Mouse (Mus musculus) heart, embryonic 16.5 days (tissue): ENCODE data around the gene Lhfp. TPM values are rescaled to one million over a fixed set of nuclear protein-coding genes. Genes with fewer than 3 reads are reported as not detected.

ENCODE experiments used
- ATAC-seq: fragments of 200-750 bp; cut with Nextera tagmentation; replicated peaks from 2 replicates; pipeline ENCODE4 v1.8.0; 2017; ENCODE audit warnings: moderate number of reproducible peaks; ENCODE audit not compliant: insufficient read depth, low FRiP score; ENCODE audit errors: extremely low read depth
- H3K27ac ChIP-seq: fragments of 300-500 bp; sonication (generic); 2 replicates; pipeline ENCODE4 v1.5.1; 2014; ENCODE audit warnings: mild to moderate bottlenecking, low read length, control low read depth, moderate library complexity
- H3K27me3 ChIP-seq: fragments of 300-500 bp; sonication (generic); 2 replicates; pipeline ENCODE4 v1.6.1; 2014; ENCODE audit warnings: low read length, mixed read lengths; ENCODE audit not compliant: control insufficient read depth, insufficient read depth
- H3K36me3 ChIP-seq: fragments of 300-500 bp; sonication (generic); 2 replicates; pipeline ENCODE4 v1.6.1; 2014; ENCODE audit not compliant: control insufficient read depth, insufficient read depth
- H3K4me1 ChIP-seq: fragments of 300-500 bp; sonication (generic); 2 replicates; pipeline ENCODE4 v1.6.1; 2014; ENCODE audit warnings: low read length, mixed read lengths; ENCODE audit not compliant: control insufficient read depth, insufficient read depth
- H3K4me2 ChIP-seq: fragments of 300-500 bp; sonication (generic); 2 replicates; pipeline ENCODE4 v1.6.1; 2014; ENCODE audit warnings: low read depth, mild to moderate bottlenecking, control low read depth, low read length
- H3K4me3 ChIP-seq: fragments of 300-500 bp; sonication (generic); 2 replicates; pipeline ENCODE4 v1.5.1; 2014; ENCODE audit warnings: mild to moderate bottlenecking, control low read depth, low read length
- H3K9ac ChIP-seq: fragments of 300-500 bp; sonication (generic); 2 replicates; pipeline ENCODE4 v1.6.1; 2014; ENCODE audit warnings: low read length, control low read depth
- H3K9me3 ChIP-seq: fragments of 300-500 bp; sonication (generic); replicated peaks from 2 replicates; pipeline ENCODE4 v1.6.1; 2016; ENCODE audit warnings: low read length; ENCODE audit not compliant: control insufficient read depth
- WGBS: fragments of 180-500 bp; shearing (Covaris S2); extraction: QIAGEN DNeasy Blood & Tissue Kit; methylation state at CpG from one replicate; pipeline ENCODE4 v1.1.7; 2014; 5-methylcytosine and 5-hydroxymethylcytosine counted together
- polyA plus RNA-seq: library from polyadenylated mRNA; unstranded; fragments of >200 nt; fragmentation: Nextera tagmentation; extraction: Ambion mirVana; gene quantifications from 2 replicates; pipeline ENCODE4 v1.2.1, GENCODE M21; 2015

Gene Lhfp
- polyA plus RNA-seq, 1 experiment from 2014 or later, result 104 TPM

GRCm38 (mm10) chr3:53288662-53289061 is 247.3 kb downstream of the Lhfp start:
- no peak for ATAC-seq
- Histone ChIP-seq H3K4me2 (no peak overlapping the region), H3K9ac (no peak overlapping the region), H3K4me1 (no peaks in the 10 kb centered on the region), H3K27ac (no peak overlapping the region), H3K36me3 (no peaks in the 10 kb centered on the region), H3K27me3 (no peaks in the 10 kb centered on the region), H3K4me3 (no peak overlapping the region), H3K9me3 (peaks cover 2% of the 10 kb centered on the region)
- 53% methylated on average over 9 of the region's 9 CpGs for WGBS

- Histone ChIP-seq H3K9me3 (no peaks in the 10 kb centered on the region), H3K4me3 (no peak overlapping the region), H3K4me2 (no peak overlapping the region), H3K27ac (no peak overlapping the region), H3K9ac (no peak overlapping the region), H3K36me3 (no peaks in the 10 kb centered on the region), H3K27me3 (no peaks in the 10 kb centered on the region), H3K4me1 (no peaks in the 10 kb centered on the region)
- no peak for ATAC-seq
- WGBS, result 81% methylated on average over 14 of the region's 14 CpGs
Measured at GRCm38 (mm10) chr3:53289589-53290219, 248.4 kb downstream of the Lhfp start.

- H3K36me3 ChIP-seq, result no peaks in the 10 kb centered on the region
- H3K4me1 ChIP-seq, result no peaks in the 10 kb centered on the region
- H3K9ac ChIP-seq, result no peak overlapping the region
- H3K4me2 ChIP-seq, result no peak overlapping the region
- no peaks in the 10 kb centered on the region for H3K9me3 ChIP-seq
- no peak for ATAC-seq
- H3K27me3 ChIP-seq, result no peaks in the 10 kb centered on the region
- 98% methylated on average over 3 of the region's 3 CpGs for WGBS
- no peak overlapping the region for H3K27ac ChIP-seq
- H3K4me3 ChIP-seq, result no peak overlapping the region
Measured at GRCm38 (mm10) chr3:53291185-53291584, 249.9 kb downstream of the Lhfp start.

GRCm38 (mm10) chr3:53291945-53292344 is 250.6 kb downstream of the Lhfp start:
- H3K9me3 ChIP-seq, result no peaks in the 10 kb centered on the region
- no peak overlapping the region for H3K27ac ChIP-seq
- H3K9ac ChIP-seq, result no peak overlapping the region
- 66% methylated on average over 1 of the region's 1 CpGs for WGBS
- no peaks in the 10 kb centered on the region for H3K36me3 ChIP-seq
- no peak for ATAC-seq
- H3K4me2 ChIP-seq, result no peak overlapping the region
- no peaks in the 10 kb centered on the region for H3K4me1 ChIP-seq
- no peak overlapping the region for H3K4me3 ChIP-seq
- no peaks in the 10 kb centered on the region for H3K27me3 ChIP-seq

GRCm38 (mm10) chr3:53292474-53292873 is 251.1 kb downstream of the Lhfp start:
- Histone ChIP-seq H3K4me1 (no peaks in the 10 kb centered on the region), H3K27me3 (no peaks in the 10 kb centered on the region), H3K4me3 (no peak overlapping the region), H3K9me3 (no peaks in the 10 kb centered on the region), H3K4me2 (no peak overlapping the region), H3K9ac (no peak overlapping the region), H3K27ac (no peak overlapping the region), H3K36me3 (no peaks in the 10 kb centered on the region)
- WGBS, result 55% methylated on average over 3 of the region's 3 CpGs
- no peak for ATAC-seq

- no peak overlapping the region for H3K4me3 ChIP-seq
- H3K27ac ChIP-seq, result no peak overlapping the region
- H3K4me2 ChIP-seq, result no peak overlapping the region
- no peak for ATAC-seq
- 73% methylated on average over 4 of the region's 4 CpGs for WGBS
- H3K4me1 ChIP-seq, result no peaks in the 10 kb centered on the region
- H3K9ac ChIP-seq, result no peak overlapping the region
- no peaks in the 10 kb centered on the region for H3K9me3 ChIP-seq
- H3K27me3 ChIP-seq, result no peaks in the 10 kb centered on the region
- H3K36me3 ChIP-seq, result no peaks in the 10 kb centered on the region
Measured at GRCm38 (mm10) chr3:53292979-53293378, 251.7 kb downstream of the Lhfp start.

GRCm38 (mm10) chr3:53293901-53294433 is 252.6 kb downstream of the Lhfp start:
- Histone ChIP-seq H3K36me3 (no peaks in the 10 kb centered on the region), H3K9ac (no peak overlapping the region), H3K9me3 (no peaks in the 10 kb centered on the region), H3K4me2 (no peak overlapping the region), H3K4me1 (no peaks in the 10 kb centered on the region), H3K4me3 (no peak overlapping the region), H3K27ac (no peak overlapping the region), H3K27me3 (no peaks in the 10 kb centered on the region)
- no peak for ATAC-seq
- 68% methylated on average over 4 of the region's 4 CpGs for WGBS

GRCm38 (mm10) chr3:53294855-53295254 is 253.5 kb downstream of the Lhfp start:
- no peak overlapping the region for H3K4me2 ChIP-seq
- WGBS, result 69% methylated on average over 6 of the region's 6 CpGs
- H3K4me1 ChIP-seq, result no peaks in the 10 kb centered on the region
- no peak for ATAC-seq
- no peak overlapping the region for H3K9ac ChIP-seq
- no peaks in the 10 kb centered on the region for H3K36me3 ChIP-seq
- H3K4me3 ChIP-seq, result no peak overlapping the region
- H3K9me3 ChIP-seq, result no peaks in the 10 kb centered on the region
- no peak overlapping the region for H3K27ac ChIP-seq
- no peaks in the 10 kb centered on the region for H3K27me3 ChIP-seq

- Histone ChIP-seq H3K4me1 (no peaks in the 10 kb centered on the region), H3K27ac (no peak overlapping the region), H3K36me3 (no peaks in the 10 kb centered on the region), H3K9ac (no peak overlapping the region), H3K4me3 (no peak overlapping the region), H3K4me2 (no peak overlapping the region), H3K9me3 (peaks cover 8% of the 10 kb centered on the region), H3K27me3 (no peaks in the 10 kb centered on the region)
- WGBS, result 60% methylated on average over 5 of the region's 5 CpGs
- ATAC-seq, result no peak
Measured at GRCm38 (mm10) chr3:53301866-53302265, 260.5 kb downstream of the Lhfp start.
